Mouse (Mus musculus): ENCODE measurements around the gene Pla2g2d. TPM values are rescaled to one million over a fixed set of nuclear protein-coding genes. Genes with fewer than 3 reads are reported as not detected.
"Not testable (repeated sequence)": the region's sequence is repeated elsewhere in the genome, so short reads cannot be mapped to it uniquely, and the experiment has no call there.

The Pla2g2d gene
- polyA plus RNA-seq, 1 experiment from 2014 or later: 0.13 TPM

- not testable (repeated sequence) for H3K9ac ChIP-seq (replicated peaks; ENCODE audit: low read depth, low read length); H3K4me3 ChIP-seq (ENCODE audit: low read depth, low read length); H3K27ac ChIP-seq (ENCODE audit: low read length); H3K36me3 ChIP-seq (ENCODE audit: control insufficient read depth, insufficient read depth, low read length); H3K4me1 ChIP-seq (ENCODE audit: control insufficient read depth, insufficient read depth, low read length); H3K4me2 ChIP-seq (replicated peaks; ENCODE audit: low read depth, low read length); ATAC-seq (ENCODE audit: insufficient number of reproducible peaks, insufficient read depth, low FRiP score, low read depth); H3K9me3 ChIP-seq (ENCODE audit: control insufficient read depth, low read depth, low read length); H3K27me3 ChIP-seq (ENCODE audit: control insufficient read depth, insufficient read depth, low read length)
- 80% methylated on average over 2 of the region's 2 CpGs for WGBS
Measured at GRCm38 (mm10) chr4:138824161-138824560, 48.6 kb downstream of the Pla2g2d start.

DNA sequence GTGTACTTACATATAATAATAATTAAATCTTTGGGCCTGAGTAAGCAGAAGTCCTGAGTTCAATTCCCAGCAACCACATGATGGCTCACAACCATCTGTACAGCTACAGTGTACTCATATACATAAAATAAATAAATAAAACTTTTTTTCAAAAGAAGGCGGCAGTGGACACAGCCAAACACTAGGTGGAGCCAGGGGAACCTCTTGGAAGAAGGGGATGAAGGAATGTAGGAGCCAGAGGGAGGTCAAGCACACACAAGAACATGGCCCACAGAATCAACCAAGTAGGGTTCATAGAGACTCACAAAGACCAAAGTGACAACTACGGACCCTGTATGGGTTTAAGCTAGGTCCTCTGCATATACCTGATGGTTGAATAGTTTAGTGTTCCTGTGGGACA, 49.1 kb downstream of the Pla2g2d start:
- H3K4me2 ChIP-seq (replicated peaks; ENCODE audit: low read depth, low read length): no peak overlapping the region
- H3K27ac ChIP-seq (ENCODE audit: low read length): no peak overlapping the region
- peaks cover 8% of the 10 kb centered on the region; the same call in 1 of the 2 replicates for H3K4me1 ChIP-seq (ENCODE audit: control insufficient read depth, insufficient read depth, low read length)
- H3K36me3 ChIP-seq (ENCODE audit: control insufficient read depth, insufficient read depth, low read length): no peaks in the 10 kb centered on the region
- no peak overlapping the region for H3K9ac ChIP-seq (replicated peaks; ENCODE audit: low read depth, low read length)
- H3K27me3 ChIP-seq (ENCODE audit: control insufficient read depth, insufficient read depth, low read length): no peaks in the 10 kb centered on the region
- no peaks in the 10 kb centered on the region for H3K9me3 ChIP-seq (ENCODE audit: control insufficient read depth, low read depth, low read length)
- H3K4me3 ChIP-seq (ENCODE audit: low read depth, low read length): no peak overlapping the region
- 89% methylated on average over 2 of the region's 2 CpGs for whole genome bisulfite sequencing
- no peak for ATAC-seq (ENCODE audit: insufficient number of reproducible peaks, insufficient read depth, low FRiP score, low read depth)

- Histone ChIP-seq H3K4me1 (ENCODE audit: control insufficient read depth, insufficient read depth, low read length) (peaks cover 11% of the 10 kb centered on the region; the same call in 1 of the 2 replicates), H3K9ac (replicated peaks; ENCODE audit: low read depth, low read length) (no peak overlapping the region), H3K27ac (ENCODE audit: low read length) (peak overlapping the region; percentile 16; the same call in 1 of the 2 replicates), H3K4me2 (replicated peaks; ENCODE audit: low read depth, low read length) (no peak overlapping the region), H3K4me3 (ENCODE audit: low read depth, low read length) (no peak overlapping the region), H3K36me3 (ENCODE audit: control insufficient read depth, insufficient read depth, low read length) (no peaks in the 10 kb centered on the region), H3K9me3 (ENCODE audit: control insufficient read depth, low read depth, low read length) (no peaks in the 10 kb centered on the region), H3K27me3 (ENCODE audit: control insufficient read depth, insufficient read depth, low read length) (no peaks in the 10 kb centered on the region)
- WGBS: 11% methylated on average over 18 of the region's 18 CpGs
- no peak for ATAC-seq (ENCODE audit: insufficient number of reproducible peaks, insufficient read depth, low FRiP score, low read depth)
Measured at GRCm38 (mm10) chr4:138825751-138826567, 50.4 kb downstream of the Pla2g2d start.

- H3K27me3 ChIP-seq (ENCODE audit: control insufficient read depth, insufficient read depth, low read length): no peaks in the 10 kb centered on the region
- peaks cover 11% of the 10 kb centered on the region; the same call in 1 of the 2 replicates for H3K4me1 ChIP-seq (ENCODE audit: control insufficient read depth, insufficient read depth, low read length)
- no peak for ATAC-seq (ENCODE audit: insufficient number of reproducible peaks, insufficient read depth, low FRiP score, low read depth)
- no peak overlapping the region for H3K27ac ChIP-seq (ENCODE audit: low read length)
- no peak overlapping the region for H3K4me3 ChIP-seq (ENCODE audit: low read depth, low read length)
- no peaks in the 10 kb centered on the region for H3K9me3 ChIP-seq (ENCODE audit: control insufficient read depth, low read depth, low read length)
- H3K36me3 ChIP-seq (ENCODE audit: control insufficient read depth, insufficient read depth, low read length): no peaks in the 10 kb centered on the region
- H3K9ac ChIP-seq (replicated peaks; ENCODE audit: low read depth, low read length): no peak overlapping the region
- WGBS: 64% methylated on average over 11 of the region's 11 CpGs
- H3K4me2 ChIP-seq (replicated peaks; ENCODE audit: low read depth, low read length): no peak overlapping the region
Measured at GRCm38 (mm10) chr4:138827147-138827546, 51.6 kb downstream of the Pla2g2d start.

Other genes with a start within 250 kb of the Pla2g2d start
- gene Vwa5b1, start 139.9 kb upstream of the Pla2g2d start, polyA plus RNA-seq (2014; fragmentation: Nextera tagmentation; extraction: Ambion mirVana): 0.04 and 0.28 TPM in 2 replicates
- gene Pla2g2c, start 50.9 kb upstream of the Pla2g2d start, polyA plus RNA-seq (2014; fragmentation: Nextera tagmentation; extraction: Ambion mirVana): 0.14 TPM in 1 of 2 replicates, not detected in the other
- 0.97 and 1.3 TPM in 2 replicates for gene Ubxn10, start 38.6 kb upstream of the Pla2g2d start, polyA plus RNA-seq (2014; fragmentation: Nextera tagmentation; extraction: Ambion mirVana)
- gene Pla2g2f, start 18.1 kb upstream of the Pla2g2d start, polyA plus RNA-seq (2014; fragmentation: Nextera tagmentation; extraction: Ambion mirVana): 0.16 and 0.29 TPM in 2 replicates
- gene Pla2g5, start 87.7 kb downstream of the Pla2g2d start, polyA plus RNA-seq (2014; fragmentation: Nextera tagmentation; extraction: Ambion mirVana): 0.17 and 0.32 TPM in 2 replicates
- not detected in 2 replicates for gene Gm13030, start 98.2 kb downstream of the Pla2g2d start, polyA plus RNA-seq (2014; fragmentation: Nextera tagmentation; extraction: Ambion mirVana)
- gene Pla2g2e, start 102.2 kb downstream of the Pla2g2d start, polyA plus RNA-seq (2014; fragmentation: Nextera tagmentation; extraction: Ambion mirVana): not detected in 2 replicates
- gene Otud3, start 138.2 kb downstream of the Pla2g2d start, polyA plus RNA-seq (2014; fragmentation: Nextera tagmentation; extraction: Ambion mirVana): 3.0 and 3.2 TPM in 2 replicates
- 14.2 and 14.8 TPM in 2 replicates for gene Rnf186, start 191.4 kb downstream of the Pla2g2d start, polyA plus RNA-seq (2014; fragmentation: Nextera tagmentation; extraction: Ambion mirVana)
- 6.6 and 6.8 TPM in 2 replicates for gene Tmco4, start 197.2 kb downstream of the Pla2g2d start, polyA plus RNA-seq (2014; fragmentation: Nextera tagmentation; extraction: Ambion mirVana)

Measured in stomach, embryonic 14.5 days (tissue).